Mouse (Mus musculus): ENCODE measurements at regions not wholly inside any gene's neighbourhood (a gene's known extent, or its start where the extent isn't known, plus 50 kb on each side); places are given as distances from the start of the nearest gene placed in this dataset.

DNA sequence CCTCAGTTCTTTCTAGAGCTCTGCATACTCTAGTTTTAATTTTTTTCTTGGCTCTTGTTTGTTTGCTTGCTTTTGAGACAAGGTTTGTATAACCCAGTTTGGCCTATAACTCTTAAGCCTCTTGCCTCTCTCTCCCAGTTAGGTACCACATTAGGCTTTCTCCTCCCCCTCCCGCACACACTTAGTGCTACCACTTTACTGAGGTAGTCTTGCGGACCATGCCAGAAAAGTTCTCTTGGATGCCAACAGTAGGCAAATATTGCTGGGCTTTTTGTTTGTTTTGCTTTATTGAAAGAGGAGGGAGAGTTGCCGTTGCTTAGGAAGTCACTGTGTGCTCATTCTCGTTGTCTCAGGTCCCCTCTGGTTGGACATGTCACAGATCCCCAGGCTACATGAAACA lies 259.4 kb upstream of the Sall1 start:
- peaks cover 3% of the 10 kb centered on the region; the same call in 1 of the 2 replicates for H3K4me1 ChIP-seq (ENCODE audit: control insufficient read depth, insufficient read depth, low read length)
- no peaks in the 10 kb centered on the region for H3K36me3 ChIP-seq (ENCODE audit: control insufficient read depth, insufficient read depth, low read length)
- 91% methylated on average over 4 of the region's 4 CpGs for WGBS
- no peak overlapping the region for H3K4me3 ChIP-seq (ENCODE audit: low read depth, low read length)
- no peaks in the 10 kb centered on the region for H3K9me3 ChIP-seq (replicated peaks; ENCODE audit: control insufficient read depth, low read length, poor library complexity, severe bottlenecking)
- no peak overlapping the region for H3K4me2 ChIP-seq (ENCODE audit: low read length)
- no peak for ATAC-seq
- no peak overlapping the region for H3K27ac ChIP-seq (ENCODE audit: low read length)
- H3K9ac ChIP-seq (ENCODE audit: low read depth, low read length) = no peak overlapping the region
- no peaks in the 10 kb centered on the region for H3K27me3 ChIP-seq (ENCODE audit: control insufficient read depth, insufficient read depth, low read depth, low read length)

DNA sequence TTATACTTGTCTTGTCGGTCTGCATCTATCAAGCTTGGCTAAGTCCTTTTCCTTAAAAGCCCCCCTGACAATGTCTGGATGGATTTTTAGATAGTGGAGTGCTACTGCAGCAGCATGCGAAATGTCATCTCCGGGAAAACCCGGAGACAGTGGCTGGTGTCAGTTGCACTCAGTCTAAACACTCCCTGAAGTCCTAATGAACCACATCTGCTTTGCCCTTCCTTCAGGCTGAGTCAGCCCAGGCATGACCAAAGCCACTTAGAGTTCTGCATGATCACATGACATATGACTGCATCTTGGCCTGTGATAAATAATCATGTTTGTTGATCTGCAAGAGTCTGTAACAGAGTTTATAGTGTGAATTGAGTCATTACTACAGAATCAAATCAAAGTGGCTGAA lies 255.7 kb upstream of the Sall1 start:
- Histone ChIP-seq H3K27ac (ENCODE audit: low read length) (no peak overlapping the region), H3K9me3 (replicated peaks; ENCODE audit: control insufficient read depth, low read length, poor library complexity, severe bottlenecking) (no peaks in the 10 kb centered on the region), H3K4me1 (ENCODE audit: control insufficient read depth, insufficient read depth, low read length) (no peaks in the 10 kb centered on the region), H3K9ac (ENCODE audit: low read depth, low read length) (no peak overlapping the region), H3K27me3 (ENCODE audit: control insufficient read depth, insufficient read depth, low read depth, low read length) (no peaks in the 10 kb centered on the region), H3K4me3 (ENCODE audit: low read depth, low read length) (no peak overlapping the region), H3K4me2 (ENCODE audit: low read length) (no peak overlapping the region), H3K36me3 (ENCODE audit: control insufficient read depth, insufficient read depth, low read length) (no peaks in the 10 kb centered on the region)
- WGBS = 91% methylated on average over 4 of the region's 4 CpGs
- ATAC-seq = no peak

DNA sequence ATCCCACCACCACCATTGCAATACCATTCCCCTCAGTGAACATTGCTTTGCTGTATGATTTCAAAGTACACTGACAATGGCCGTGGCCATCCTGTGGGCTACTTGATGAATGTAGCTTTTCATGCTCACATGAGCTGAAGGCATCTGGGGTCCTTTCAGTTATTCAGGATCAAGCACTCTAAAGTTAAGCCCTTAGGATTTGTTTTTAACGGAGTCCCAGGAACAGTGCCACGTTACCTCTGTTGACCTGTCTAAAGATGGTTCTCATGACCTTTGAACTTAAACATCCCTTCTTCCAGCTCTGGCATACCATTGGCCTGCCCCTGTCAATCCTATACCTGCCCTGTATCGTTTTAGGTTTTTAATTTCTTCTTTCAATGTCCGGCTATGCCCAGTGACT lies 251.7 kb upstream of the Sall1 start:
- no peaks in the 10 kb centered on the region for H3K4me1 ChIP-seq (ENCODE audit: control insufficient read depth, insufficient read depth, low read length)
- no peaks in the 10 kb centered on the region for H3K27me3 ChIP-seq (ENCODE audit: control insufficient read depth, insufficient read depth, low read depth, low read length)
- no peak overlapping the region for H3K4me3 ChIP-seq (ENCODE audit: low read depth, low read length)
- H3K4me2 ChIP-seq (ENCODE audit: low read length) = no peak overlapping the region
- no peak overlapping the region for H3K27ac ChIP-seq (ENCODE audit: low read length)
- no peak for ATAC-seq
- no peaks in the 10 kb centered on the region for H3K9me3 ChIP-seq (replicated peaks; ENCODE audit: control insufficient read depth, low read length, poor library complexity, severe bottlenecking)
- H3K36me3 ChIP-seq (ENCODE audit: control insufficient read depth, insufficient read depth, low read length) = no peaks in the 10 kb centered on the region
- 42% methylated on average over 5 of the region's 5 CpGs for WGBS
- H3K9ac ChIP-seq (ENCODE audit: low read depth, low read length) = no peak overlapping the region

DNA sequence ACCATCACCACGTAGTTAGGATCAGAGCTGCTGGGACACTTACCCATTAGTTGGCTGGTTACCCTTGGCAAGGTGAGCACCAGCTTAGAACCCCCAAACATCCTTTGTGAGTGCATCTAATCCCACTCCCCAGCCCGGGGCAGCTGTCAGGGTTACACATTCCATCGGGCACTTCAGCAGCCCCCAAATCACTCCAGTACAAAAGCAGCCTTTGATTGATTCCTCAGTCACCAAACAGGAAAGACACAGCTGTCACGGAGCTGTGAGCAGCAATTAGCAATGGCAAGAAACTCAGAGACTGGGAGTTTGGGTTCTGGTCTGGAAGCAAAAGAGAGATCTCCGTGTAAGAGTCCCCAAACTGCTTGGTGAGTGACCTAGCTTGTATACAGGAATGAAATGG lies 245.1 kb upstream of the Sall1 start:
- Histone ChIP-seq H3K9ac (ENCODE audit: low read depth, low read length) (no peak overlapping the region), H3K27me3 (ENCODE audit: control insufficient read depth, insufficient read depth, low read depth, low read length) (no peaks in the 10 kb centered on the region), H3K4me2 (ENCODE audit: low read length) (no peak overlapping the region), H3K36me3 (ENCODE audit: control insufficient read depth, insufficient read depth, low read length) (no peaks in the 10 kb centered on the region), H3K4me1 (ENCODE audit: control insufficient read depth, insufficient read depth, low read length) (peaks cover 2% of the 10 kb centered on the region; the same call in 1 of the 2 replicates), H3K27ac (ENCODE audit: low read length) (no peak overlapping the region), H3K4me3 (ENCODE audit: low read depth, low read length) (no peak overlapping the region), H3K9me3 (replicated peaks; ENCODE audit: control insufficient read depth, low read length, poor library complexity, severe bottlenecking) (no peaks in the 10 kb centered on the region)
- no peak for ATAC-seq
- WGBS = 9% methylated on average over 5 of the region's 5 CpGs

DNA sequence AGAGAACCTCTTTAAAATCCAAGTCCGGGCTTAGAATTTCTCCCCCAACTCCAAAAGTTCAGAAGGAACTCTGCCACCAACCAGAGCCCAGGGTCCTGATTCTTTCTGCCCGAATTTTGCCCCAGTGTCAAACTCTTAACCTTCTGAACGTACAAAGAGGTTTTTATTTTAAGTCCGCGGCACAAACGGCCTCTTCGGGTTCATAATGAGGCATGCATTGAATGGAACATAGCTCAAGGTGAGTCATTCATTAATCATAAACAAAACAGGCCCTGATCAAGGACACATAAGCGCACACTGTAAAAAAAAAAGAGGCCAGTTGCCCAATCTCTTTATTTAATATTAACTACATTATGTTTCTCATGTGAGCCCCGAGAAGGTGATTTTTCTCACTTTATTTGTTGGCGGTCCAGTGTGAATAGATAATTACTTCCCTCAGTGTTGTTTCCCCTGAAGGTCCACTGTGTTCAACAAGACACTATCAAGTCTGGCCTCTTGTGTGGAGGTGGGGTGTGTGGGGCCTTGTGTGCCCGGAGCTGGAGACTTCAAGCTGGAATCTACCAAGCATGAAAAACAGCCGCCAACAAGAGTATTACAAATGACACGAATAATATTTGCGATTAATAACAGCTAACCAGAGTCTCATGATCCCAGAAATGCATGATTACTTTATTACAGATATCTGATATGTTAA lies 241.1 kb upstream of the Sall1 start:
- Histone ChIP-seq H3K9me3 (replicated peaks; ENCODE audit: control insufficient read depth, low read length, poor library complexity, severe bottlenecking) (no peaks in the 10 kb centered on the region), H3K4me3 (ENCODE audit: low read depth, low read length) (no peak overlapping the region), H3K27ac (ENCODE audit: low read length) (no peak overlapping the region), H3K4me2 (ENCODE audit: low read length) (no peak overlapping the region), H3K27me3 (ENCODE audit: control insufficient read depth, insufficient read depth, low read depth, low read length) (no peaks in the 10 kb centered on the region), H3K9ac (ENCODE audit: low read depth, low read length) (no peak overlapping the region), H3K36me3 (ENCODE audit: control insufficient read depth, insufficient read depth, low read length) (no peaks in the 10 kb centered on the region), H3K4me1 (ENCODE audit: control insufficient read depth, insufficient read depth, low read length) (peaks cover 2% of the 10 kb centered on the region; the same call in 1 of the 2 replicates)
- ATAC-seq = no peak
- WGBS = 88% methylated on average over 14 of the region's 14 CpGs

DNA sequence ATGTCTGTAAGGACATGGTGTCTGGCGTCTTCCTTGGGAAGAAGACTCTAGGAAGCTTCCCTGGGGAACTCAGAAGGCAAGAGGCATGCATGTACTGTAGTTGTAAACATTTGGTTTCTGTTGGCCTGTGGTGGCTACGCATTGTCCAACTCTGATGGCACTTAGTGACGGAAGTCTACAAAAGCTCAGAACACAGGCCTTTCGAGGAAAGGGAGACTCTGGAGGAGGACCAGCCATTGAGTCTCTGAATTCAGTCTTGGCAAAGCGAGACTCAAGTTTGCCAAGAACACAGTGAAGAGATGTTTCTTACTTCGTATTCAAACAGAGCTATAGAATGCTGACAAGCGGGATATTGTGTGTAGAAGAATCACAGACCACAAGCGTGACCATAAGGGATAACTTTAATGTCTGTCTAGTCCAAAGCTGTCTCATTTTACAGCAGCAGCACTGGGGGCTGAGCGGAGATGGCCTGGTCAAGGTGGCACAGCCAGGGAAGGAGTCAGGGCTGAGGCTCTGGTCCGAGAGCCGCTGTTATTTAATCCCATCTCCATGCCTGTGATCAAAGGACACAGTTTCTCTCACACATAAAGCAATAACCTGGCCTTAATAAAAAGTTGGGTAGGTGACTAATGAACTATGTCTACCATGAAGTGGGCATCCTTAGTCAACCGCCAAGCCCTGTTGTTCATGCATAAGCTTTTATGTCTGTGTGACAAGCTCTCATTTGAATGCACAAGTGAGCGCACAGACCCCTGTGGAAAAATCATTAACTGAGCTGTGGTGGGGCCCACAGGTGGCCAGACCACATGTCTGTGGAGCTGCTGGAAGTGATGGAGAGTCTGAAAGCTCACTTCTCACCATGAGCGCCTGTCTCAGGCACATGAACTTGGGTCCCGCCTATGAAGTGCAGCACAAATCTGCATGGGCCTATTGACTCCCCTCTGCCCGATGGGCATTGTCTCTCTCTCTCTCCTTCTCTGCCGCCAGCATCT lies 239.4 kb upstream of the Sall1 start:
- Histone ChIP-seq H3K4me2 (ENCODE audit: low read length) (no peak overlapping the region), H3K9me3 (replicated peaks; ENCODE audit: control insufficient read depth, low read length, poor library complexity, severe bottlenecking) (no peaks in the 10 kb centered on the region), H3K4me1 (ENCODE audit: control insufficient read depth, insufficient read depth, low read length) (no peaks in the 10 kb centered on the region), H3K9ac (ENCODE audit: low read depth, low read length) (no peak overlapping the region), H3K27ac (ENCODE audit: low read length) (no peak overlapping the region), H3K36me3 (ENCODE audit: control insufficient read depth, insufficient read depth, low read length) (no peaks in the 10 kb centered on the region), H3K4me3 (ENCODE audit: low read depth, low read length) (no peak overlapping the region), H3K27me3 (ENCODE audit: control insufficient read depth, insufficient read depth, low read depth, low read length) (no peaks in the 10 kb centered on the region)
- 78% methylated on average over 17 of the region's 17 CpGs for WGBS
- no peak for ATAC-seq

DNA sequence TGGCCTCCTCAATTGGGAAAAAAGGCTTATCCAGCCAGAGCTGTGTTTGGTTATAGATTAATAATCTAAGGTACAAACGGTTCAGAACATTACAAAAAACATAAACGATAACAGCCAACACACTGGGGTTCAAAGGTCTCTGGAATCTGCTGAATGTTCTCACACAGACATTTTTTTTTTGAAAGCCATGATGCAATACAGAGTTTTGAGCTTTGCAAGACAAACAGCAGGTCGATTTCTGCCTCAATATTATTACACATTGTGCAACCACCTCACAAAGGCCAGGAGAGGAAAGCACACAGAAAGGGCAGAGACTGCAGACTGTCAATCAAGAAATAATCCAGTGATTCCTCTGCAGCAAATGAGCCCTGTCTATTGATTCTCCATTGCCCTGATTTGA lies 235.9 kb upstream of the Sall1 start:
- Histone ChIP-seq H3K27me3 (ENCODE audit: control insufficient read depth, insufficient read depth, low read depth, low read length) (no peaks in the 10 kb centered on the region), H3K4me3 (ENCODE audit: low read depth, low read length) (no peak overlapping the region), H3K36me3 (ENCODE audit: control insufficient read depth, insufficient read depth, low read length) (no peaks in the 10 kb centered on the region), H3K4me2 (ENCODE audit: low read length) (no peak overlapping the region), H3K4me1 (ENCODE audit: control insufficient read depth, insufficient read depth, low read length) (no peaks in the 10 kb centered on the region), H3K27ac (ENCODE audit: low read length) (no peak overlapping the region), H3K9me3 (replicated peaks; ENCODE audit: control insufficient read depth, low read length, poor library complexity, severe bottlenecking) (no peaks in the 10 kb centered on the region), H3K9ac (ENCODE audit: low read depth, low read length) (no peak overlapping the region)
- ATAC-seq = no peak
- WGBS = 78% methylated on average over 3 of the region's 3 CpGs

DNA sequence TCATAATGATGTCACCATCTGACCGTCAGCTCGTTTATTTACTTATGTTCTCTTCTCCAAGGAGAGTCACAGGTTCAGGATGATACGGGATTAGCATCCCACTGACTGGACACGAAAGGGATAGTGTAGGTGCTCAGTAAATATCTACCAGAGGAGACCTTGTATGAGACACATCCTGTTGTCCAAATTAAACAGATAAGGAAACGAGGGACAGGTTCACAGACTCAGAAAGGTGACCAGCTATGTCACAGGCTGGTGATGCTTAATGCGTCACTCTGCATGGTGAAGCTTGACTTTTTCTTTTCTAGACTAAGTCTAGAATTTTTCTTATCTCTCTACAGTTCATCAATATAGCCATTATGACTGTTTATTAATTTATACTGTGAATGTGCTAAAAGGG lies 235.2 kb upstream of the Sall1 start:
- ATAC-seq = no peak
- no peaks in the 10 kb centered on the region for H3K9me3 ChIP-seq (replicated peaks; ENCODE audit: control insufficient read depth, low read length, poor library complexity, severe bottlenecking)

DNA sequence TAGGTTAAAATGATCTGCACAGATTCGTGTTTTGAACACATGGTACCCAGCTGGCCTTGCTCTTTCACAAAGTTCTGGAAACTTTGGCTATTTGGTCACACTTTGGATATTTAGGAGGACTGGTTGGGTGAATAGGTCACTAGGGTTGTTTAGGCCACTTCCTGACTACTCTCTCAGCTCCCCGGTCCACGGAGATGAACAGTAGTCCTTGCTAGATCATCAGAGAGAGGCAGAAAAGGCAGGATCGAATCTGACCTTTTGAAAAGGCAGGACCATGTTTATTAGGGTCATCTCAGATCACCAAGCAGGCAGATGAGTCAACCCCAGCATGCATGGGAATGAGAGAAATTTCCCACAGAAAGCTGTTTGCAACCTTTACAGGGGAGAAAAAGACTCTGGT lies 229.3 kb upstream of the Sall1 start:
- Histone ChIP-seq H3K9me3 (replicated peaks; ENCODE audit: control insufficient read depth, low read length, poor library complexity, severe bottlenecking) (no peaks in the 10 kb centered on the region), H3K4me1 (ENCODE audit: control insufficient read depth, insufficient read depth, low read length) (peaks cover 8% of the 10 kb centered on the region; the same call in 1 of the 2 replicates), H3K36me3 (ENCODE audit: control insufficient read depth, insufficient read depth, low read length) (no peaks in the 10 kb centered on the region), H3K27ac (ENCODE audit: low read length) (no peak overlapping the region), H3K4me2 (ENCODE audit: low read length) (no peak overlapping the region), H3K9ac (ENCODE audit: low read depth, low read length) (no peak overlapping the region), H3K27me3 (ENCODE audit: control insufficient read depth, insufficient read depth, low read depth, low read length) (no peaks in the 10 kb centered on the region), H3K4me3 (ENCODE audit: low read depth, low read length) (no peak overlapping the region)
- no peak for ATAC-seq
- WGBS = 69% methylated on average over 4 of the region's 4 CpGs

More for the DNA sequence above, 235.2 kb upstream of the Sall1 start:
- Histone ChIP-seq H3K36me3 (ENCODE audit: control insufficient read depth, insufficient read depth, low read length) (no peaks in the 10 kb centered on the region), H3K27ac (ENCODE audit: low read length) (no peak overlapping the region), H3K9ac (ENCODE audit: low read depth, low read length) (no peak overlapping the region), H3K27me3 (ENCODE audit: control insufficient read depth, insufficient read depth, low read depth, low read length) (no peaks in the 10 kb centered on the region), H3K4me2 (ENCODE audit: low read length) (no peak overlapping the region), H3K4me1 (ENCODE audit: control insufficient read depth, insufficient read depth, low read length) (no peaks in the 10 kb centered on the region), H3K4me3 (ENCODE audit: low read depth, low read length) (no peak overlapping the region)
- 94% methylated on average over 6 of the region's 6 CpGs for WGBS
